Mouse (Mus musculus) lung, postnatal 14 days (tissue): ENCODE measurements around the gene Oaf.

Source experiments
- DNase-seq: peaks from one replicate; pipeline ENCODE4 v3.0.0; 2021

Oaf gene

GRCm38 (mm10) chr9:43221643-43222428 is 17.9 kb downstream of the Oaf start:
- DNase-seq = peak; percentile 90

GRCm38 (mm10) chr9:43210771-43211450 is 28.8 kb downstream of the Oaf start:
- DNase-seq = peak; percentile 71

- peak; percentile 76 for DNase-seq
Measured at GRCm38 (mm10) chr9:43210190-43210682, 29.5 kb downstream of the Oaf start, which contains the start of gene Pou2f3. Pou2f3 (minus strand) TSS chr9:43210369.

- no peak for DNase-seq
Measured at GRCm38 (mm10) chr9:43206022-43206390, 33.7 kb downstream of the Oaf start.

GRCm38 (mm10) chr9:43205343-43206021 is 34.2 kb downstream of the Oaf start:
- no peak for DNase-seq

- DNase-seq = no peak
Measured at GRCm38 (mm10) chr9:43200212-43200611, 39.5 kb downstream of the Oaf start.

GRCm38 (mm10) chr9:43194001-43194400 is 45.7 kb downstream of the Oaf start:
- no peak for DNase-seq

- no peak for DNase-seq
Measured at GRCm38 (mm10) chr9:43191561-43191960, 48.1 kb downstream of the Oaf start.

- no peak for DNase-seq
Measured at GRCm38 (mm10) chr9:43189021-43189356, 50.7 kb downstream of the Oaf start.

GRCm38 (mm10) chr9:43188309-43189020 is 51.2 kb downstream of the Oaf start:
- DNase-seq = no peak

- DNase-seq = peak; percentile 8
Measured at GRCm38 (mm10) chr9:43179614-43180013, 60.1 kb downstream of the Oaf start.

- no peak for DNase-seq
Measured at GRCm38 (mm10) chr9:43178172-43178571, 61.5 kb downstream of the Oaf start.
